Mouse (Mus musculus): Measurements from ENCODE around the gene Atp1a2.

Gene Atp1a2

GRCm38 (mm10) chr1:172324725-172325124 lies 26.9 kb upstream of the Atp1a2 start:
- peak; percentile 80 to 85 for DNase-seq (ENCODE audit: low spot score in 2 of 2)

GRCm38 (mm10) chr1:172323801-172324359 lies 26.0 kb upstream of the Atp1a2 start:
- peak; percentile 75 to 90 for DNase-seq (ENCODE audit: low spot score in 2 of 2)

GRCm38 (mm10) chr1:172323298-172323697 lies 25.4 kb upstream of the Atp1a2 start:
- DNase-seq (ENCODE audit: low spot score in 2 of 2), result no peak

GRCm38 (mm10) chr1:172322725-172323124 lies 24.9 kb upstream of the Atp1a2 start:
- no peak for DNase-seq (ENCODE audit: low spot score in 2 of 2)

- DNase-seq (ENCODE audit: low spot score in 2 of 2), result peak; percentile 62 to 75
These were observed 22.1 kb upstream of the Atp1a2 start for GRCm38 (mm10) chr1:172319921-172320411.

- DNase-seq (ENCODE audit: low spot score in 2 of 2), result peak; percentile 48 to 55
These were observed 21.5 kb upstream of the Atp1a2 start for GRCm38 (mm10) chr1:172319346-172319745.

GRCm38 (mm10) chr1:172318424-172319035 lies 20.7 kb upstream of the Atp1a2 start:
- peak in 1 of 2 experiments; percentile 39 for DNase-seq (ENCODE audit: low spot score in 2 of 2)

GRCm38 (mm10) chr1:172317946-172318345 lies 20.1 kb upstream of the Atp1a2 start:
- peak; percentile 21 to 24 for DNase-seq (ENCODE audit: low spot score in 2 of 2)

GRCm38 (mm10) chr1:172317431-172317830 lies 19.6 kb upstream of the Atp1a2 start:
- peak in 1 of 2 experiments; percentile 14 for DNase-seq (ENCODE audit: low spot score in 2 of 2)

- no peak for DNase-seq (ENCODE audit: low spot score in 2 of 2)
These were observed 17.0 kb upstream of the Atp1a2 start for GRCm38 (mm10) chr1:172314911-172315310.

- DNase-seq (ENCODE audit: low spot score in 2 of 2), result no peak
These were observed 15.9 kb upstream of the Atp1a2 start for GRCm38 (mm10) chr1:172313613-172314411.

GRCm38 (mm10) chr1:172312768-172313561 lies 15.1 kb upstream of the Atp1a2 start:
- no peak for DNase-seq (ENCODE audit: low spot score in 2 of 2)

- no peak for DNase-seq (ENCODE audit: low spot score in 2 of 2)
These were observed 14.3 kb upstream of the Atp1a2 start for GRCm38 (mm10) chr1:172311921-172312767.

GRCm38 (mm10) chr1:172311248-172311906 lies 13.5 kb upstream of the Atp1a2 start:
- DNase-seq (ENCODE audit: low spot score in 2 of 2), result no peak

GRCm38 (mm10) chr1:172309699-172310398 lies 12.0 kb upstream of the Atp1a2 start:
- peak; percentile 89 to 93 for DNase-seq (ENCODE audit: low spot score in 2 of 2)

- DNase-seq (ENCODE audit: low spot score in 2 of 2), result no peak
These were observed 10.5 kb upstream of the Atp1a2 start for GRCm38 (mm10) chr1:172308409-172308808.

- no peak for DNase-seq (ENCODE audit: low spot score in 2 of 2)
These were observed 10.1 kb upstream of the Atp1a2 start for GRCm38 (mm10) chr1:172307936-172308335.

- no peak for DNase-seq (ENCODE audit: low spot score in 2 of 2)
These were observed 9.0 kb upstream of the Atp1a2 start for GRCm38 (mm10) chr1:172306885-172307284.

- no peak for DNase-seq (ENCODE audit: low spot score in 2 of 2)
These were observed 8.3 kb upstream of the Atp1a2 start for GRCm38 (mm10) chr1:172306196-172306595.

- no peak for DNase-seq (ENCODE audit: low spot score in 2 of 2)
These were observed 7.8 kb upstream of the Atp1a2 start for GRCm38 (mm10) chr1:172305635-172306034.

Measured in frontal cortex, postnatal 36 days (tissue).